ENCODE assay signal across 7 mouse cellular contexts in genomic region chr6:136827881-136828561, GRCm38 (mm10). TPM values are rescaled to one million over a fixed set of nuclear protein-coding genes. Genes with fewer than 3 reads are reported as not detected.
DNase-seq lines count a peak whose midpoint lies in the region; ATAC-seq lines count a peak whose summit lies in the region.

Wbp11 (minus strand) TSS chr6:136828233.

- H3K27ac ChIP-seq in intestine, embryonic 15.5 days, result peak within 1 kb of the TSS; percentile 80
- peak within 1 kb of the TSS; percentile 97 for H3K27ac ChIP-seq in midbrain, embryonic 10.5 days (replicated peaks)

- peaks cover 3% of the 10 kb centered on the region; the same call in 1 of the 2 replicates for H3K4me1 ChIP-seq in intestine, embryonic 15.5 days (replicated peaks)
- H3K4me1 ChIP-seq in midbrain, embryonic 10.5 days, result peaks cover 14% of the 10 kb centered on the region

- intact Hi-C loops in gastrocnemius, postnatal 36 days (cut with DNase I), result loop anchor here (2.0 kb wide), 1 partner anchor 19 kb away; the partner anchor contains the start of gene H2afj
- intact Hi-C loops in left cerebral cortex, postnatal 25 days (cut with DNase I), result loop anchor here (1.0 kb wide), 1 partner anchor 24 kb away; the partner anchor contains the start of gene Hist4h4

- under 1% methylated on average over 45 of the region's 45 CpGs for WGBS in intestine, embryonic 15.5 days
- 1% methylated on average over 45 of the region's 45 CpGs for WGBS in midbrain, embryonic 10.5 days

- H3K9ac ChIP-seq in intestine, embryonic 15.5 days, result peak within 1 kb of the TSS; percentile 98

- peak within 1 kb of the TSS; percentile 98 for H3K4me3 ChIP-seq in intestine, embryonic 15.5 days (replicated peaks)
- H3K4me3 ChIP-seq in midbrain, embryonic 10.5 days, result peak within 1 kb of the TSS; percentile 100

- no peaks in the 10 kb centered on the region for H3K27me3 ChIP-seq in intestine, embryonic 15.5 days (replicated peaks)
- peaks cover 4% of the 10 kb centered on the region; the same call in 1 of the 2 replicates for H3K27me3 ChIP-seq in midbrain, embryonic 10.5 days (ENCODE audit: low read depth, poor library complexity, severe bottlenecking)

- no peaks in the 10 kb centered on the region for H3K9me3 ChIP-seq in intestine, embryonic 15.5 days
- H3K9me3 ChIP-seq in midbrain, embryonic 10.5 days (replicated peaks), result no peaks in the 10 kb centered on the region

- DNase-seq in adrenal gland, adult 2 months, result peak; percentile 97
- peak; percentile 91 for DNase-seq in embryo, embryonic 11.5 days (ENCODE audit: low read depth, low spot score)
- peak; percentile 94 for DNase-seq in gastrocnemius, postnatal 36 days
- DNase-seq in left cerebral cortex, postnatal 25 days (ENCODE audit: low spot score in 2 of 2), result peak; percentile 97 to 99
- DNase-seq in midbrain, embryonic 10.5 days (ENCODE audit: low spot score), result peak; percentile 96
- peak; percentile 92 for DNase-seq in right cerebral cortex, postnatal 4 days

- peak within 1 kb of the TSS; percentile 74 for H3K4me2 ChIP-seq in intestine, embryonic 15.5 days (replicated peaks)

- peaks cover 7% of the 10 kb centered on the region; the same call in 1 of the 2 replicates for H3K36me3 ChIP-seq in intestine, embryonic 15.5 days
- H3K36me3 ChIP-seq in midbrain, embryonic 10.5 days, result peaks cover 25% of the 10 kb centered on the region

- ATAC-seq in intestine, embryonic 15.5 days, result peak; percentile 100

RNA-seq across cellular contexts. Expression of gene Wbp11, which starts in this region (rescaled TPM):
- 10 to 100 TPM; 72.6 to 79.2 TPM for total RNA-seq in adrenal gland, adult 2 months (2021)
- polyA plus RNA-seq in adrenal gland, adult 2 months (2012; rRNA removed), result 47.4 and 55.0 TPM in 2 replicates
- total RNA-seq in gastrocnemius, postnatal 36 days (2021), result 10 to 100 TPM; 43.3 to 45.5 TPM
- polyA plus RNA-seq in intestine, embryonic 15.5 days (2015; fragmentation: Nextera tagmentation; extraction: Ambion mirVana), result 85.1 and 92.7 TPM in 2 replicates
- total RNA-seq in left cerebral cortex, postnatal 25 days (2021), result 100 to 1,000 TPM; 124 to 125 TPM
- polyA plus RNA-seq in midbrain, embryonic 10.5 days (2016; fragmentation: Nextera tagmentation; extraction: Ambion mirVana), result 156 and 160 TPM in 2 replicates

Comparison
In these comparisons a context has a peak if more than half of its experiments do, and no peak if none do; other contexts are left out.
1. Peak in every context shown above with its lines: DNase-seq, ATAC-seq, H3K4me3 ChIP-seq and H3K27ac ChIP-seq.